Mouse (Mus musculus) kidney, adult 2 months (tissue): Measurements from ENCODE around the gene H2-T22. TPM values are rescaled to one million over a fixed set of nuclear protein-coding genes. Genes with fewer than 3 reads are reported as not detected.
A peak's percentile ranks its signal among the peaks of the same experiment; 100 is the strongest.
"Not testable (repeated sequence)": the region's sequence is repeated elsewhere in the genome, so short reads cannot be mapped to it uniquely, and the experiment has no call there.

Experiments
- DNase-seq: peaks from one replicate; pipeline ENCODE4 v3.0.0; 2021
- H3K27ac ChIP-seq: fragments of 200-500 bp; 2 replicates; pipeline ENCODE4 v1.5.1; 2012; ENCODE audit warnings: low read depth, low read length, control low read depth, inconsistent platforms; ENCODE audit not compliant: insufficient read depth
- H3K27me3 ChIP-seq: fragments of 200-500 bp; replicated peaks from 2 replicates; pipeline ENCODE4 v1.6.1; 2012; ENCODE audit warnings: mild to moderate bottlenecking, moderate library complexity, low read length, inconsistent platforms; ENCODE audit not compliant: control insufficient read depth, insufficient read depth
- H3K36me3 ChIP-seq: fragments of 200-500 bp; 2 replicates; pipeline ENCODE4 v1.6.1; 2012; ENCODE audit warnings: mild to moderate bottlenecking, moderate library complexity, low read length, inconsistent platforms; ENCODE audit not compliant: control insufficient read depth, insufficient read depth
- H3K4me1 ChIP-seq: fragments of 200-500 bp; 2 replicates; pipeline ENCODE4 v1.6.1; 2011; ENCODE audit warnings: low read length; ENCODE audit not compliant: control insufficient read depth, insufficient read depth
- H3K4me3 ChIP-seq: fragments of 200-500 bp; 2 replicates; pipeline ENCODE4 v1.5.1; 2011; ENCODE audit warnings: mild to moderate bottlenecking, low read depth, low read length, control low read depth; ENCODE audit not compliant: insufficient read depth
- CTCF ChIP-seq: fragments of 200-500 bp; conservative IDR thresholded peaks from 2 replicates; pipeline ENCODE4 v1.5.1; 2011; ENCODE audit warnings: low read depth, mild to moderate bottlenecking, control low read depth, low read length, moderate library complexity, mixed read lengths; ENCODE audit not compliant: insufficient read depth, insufficient read length
- POLR2A ChIP-seq: fragments of 200-500 bp; IDR thresholded peaks from one replicate; pipeline ENCODE4 v1.6.1; 2011; ENCODE audit warnings: low read depth, low read length, control low read depth
- WGBS: fragments of 180-500 bp; shearing (Covaris S2); methylation state at CpG from one replicate; pipeline ENCODE4 v1.1.7; 2018; 5-methylcytosine and 5-hydroxymethylcytosine counted together
- polyA plus RNA-seq: library from polyadenylated mRNA; depleted of rRNA; stranded (reverse); fragments of >200 nt; gene quantifications from 2 replicates; pipeline ENCODE4 v1.2.3, GENCODE M21; 2012

Gene H2-T22
- polyA plus RNA-seq, 1 experiment, result 73.2 TPM

- Histone ChIP-seq H3K27ac (peak within 1 kb of the TSS; percentile 46; the same call in 1 of the 2 replicates), H3K4me3 (peak within 1 kb of the TSS; percentile 53)
- 1% methylated on average over 25 of the region's 25 CpGs for WGBS
- not testable (repeated sequence) for H3K27me3 ChIP-seq, H3K36me3 ChIP-seq, H3K4me1 ChIP-seq
- peak; percentile 89 for DNase-seq
- peak; percentile 6 for TF ChIP-seq POLR2A
Measured at GRCm38 (mm10) chr17:36032351-36032875, 10.1 kb downstream of the H2-T22 start, which contains the start of gene H2-T23. TSS of gene H2-T23 (minus strand) at chr17:36032855.

- not testable (repeated sequence) for H3K27me3 ChIP-seq, H3K36me3 ChIP-seq, H3K4me1 ChIP-seq
- Histone ChIP-seq H3K27ac (peak overlapping the region; percentile 46; the same call in 1 of the 2 replicates), H3K4me3 (peak overlapping the region; percentile 53)
- WGBS, result under 1% methylated on average over 40 of the region's 40 CpGs
- TF ChIP-seq CTCF, result peak; percentile 41; the same call in 1 of the 2 replicates
- DNase-seq, result peak; percentile 76
Measured at GRCm38 (mm10) chr17:36031583-36032331, 10.8 kb downstream of the H2-T22 start.

- 47% methylated on average over 8 of the region's 8 CpGs for WGBS
- not testable (repeated sequence) for H3K27me3 ChIP-seq, DNase-seq, H3K36me3 ChIP-seq, H3K27ac ChIP-seq, H3K4me1 ChIP-seq
- peak overlapping the region; percentile 51 for H3K4me3 ChIP-seq
Measured at GRCm38 (mm10) chr17:36030703-36031582, 11.6 kb downstream of the H2-T22 start.

GRCm38 (mm10) chr17:36030046-36030702, 12.4 kb downstream of the H2-T22 start:
- DNase-seq, result peak; percentile 65
- H3K27me3 ChIP-seq, H3K27ac ChIP-seq, H3K4me1 ChIP-seq, H3K36me3 ChIP-seq, H3K4me3 ChIP-seq: not testable (repeated sequence)
- WGBS, result 69% methylated on average over 4 of the region's 4 CpGs

GRCm38 (mm10) chr17:36028879-36029619, 13.5 kb downstream of the H2-T22 start:
- H3K27me3 ChIP-seq, result no peaks in the 10 kb centered on the region
- 79% methylated on average over 7 of the region's 7 CpGs for WGBS
- H3K27ac ChIP-seq, result no peak overlapping the region
- no peak for DNase-seq
- no peak for TF ChIP-seq POLR2A
- no peaks in the 10 kb centered on the region for H3K36me3 ChIP-seq
- no peaks in the 10 kb centered on the region for H3K4me1 ChIP-seq
- H3K4me3 ChIP-seq, result no peak overlapping the region

- TF ChIP-seq POLR2A (no peak), CTCF (no peak)
- no peaks in the 10 kb centered on the region for H3K27me3 ChIP-seq
- DNase-seq, result no peak
- H3K4me3 ChIP-seq, result no peak overlapping the region
- H3K27ac ChIP-seq, result no peak overlapping the region
- H3K4me1 ChIP-seq, result no peaks in the 10 kb centered on the region
- WGBS, result 88% methylated on average over 4 of the region's 4 CpGs
- H3K36me3 ChIP-seq, result no peaks in the 10 kb centered on the region
Measured at GRCm38 (mm10) chr17:36027663-36028062, 14.9 kb downstream of the H2-T22 start.
